Mouse (Mus musculus) kidney, embryonic 16.5 days (tissue): ENCODE data around the gene Nkx1-2. TPM values are rescaled to one million over a fixed set of nuclear protein-coding genes. Genes with fewer than 3 reads are reported as not detected.
A peak's percentile ranks its signal among the peaks of the same experiment; 100 is the strongest.

Experiments
- ATAC-seq: fragments of 200-750 bp; cut with Nextera tagmentation; 2 replicates; pipeline ENCODE4 v1.8.0; 2017; ENCODE audit warnings: moderate TSS enrichment; ENCODE audit not compliant: low FRiP score, low TSS enrichment
- H3K27ac ChIP-seq: fragments of 300-500 bp; sonication (generic); 2 replicates; pipeline ENCODE4 v1.5.1; 2014; ENCODE audit warnings: low read length
- H3K27me3 ChIP-seq: fragments of 300-500 bp; sonication (generic); 2 replicates; pipeline ENCODE4 v1.6.1; 2014; ENCODE audit warnings: low read length, control low read depth, mixed read lengths; ENCODE audit not compliant: insufficient read depth
- H3K36me3 ChIP-seq: fragments of 300-500 bp; sonication (generic); 2 replicates; pipeline ENCODE4 v1.6.1; 2014; ENCODE audit warnings: low read length, control low read depth, mixed read lengths; ENCODE audit not compliant: insufficient read depth
- H3K4me1 ChIP-seq: fragments of 300-500 bp; sonication (generic); 2 replicates; pipeline ENCODE4 v1.6.1; 2014; ENCODE audit warnings: low read length, control low read depth, mixed read lengths; ENCODE audit not compliant: insufficient read depth
- H3K4me2 ChIP-seq: fragments of 300-500 bp; sonication (generic); replicated peaks from 2 replicates; pipeline ENCODE4 v1.6.1; 2014; ENCODE audit warnings: low read depth, low read length
- H3K4me3 ChIP-seq: fragments of 300-500 bp; sonication (generic); 2 replicates; pipeline ENCODE4 v1.5.1; 2014; ENCODE audit warnings: mild to moderate bottlenecking, low read length
- H3K9ac ChIP-seq: fragments of 300-500 bp; sonication (generic); replicated peaks from 2 replicates; pipeline ENCODE4 v1.6.1; 2014; ENCODE audit warnings: low read length
- H3K9me3 ChIP-seq: fragments of 300-500 bp; sonication (generic); 2 replicates; pipeline ENCODE4 v1.6.1; 2016; ENCODE audit warnings: low read length, control low read depth
- WGBS: fragments of 180-500 bp; shearing (Covaris S2); extraction: QIAGEN DNeasy Blood & Tissue Kit; methylation state at CpG from one replicate; pipeline ENCODE4 v1.1.7; 2014; 5-methylcytosine and 5-hydroxymethylcytosine counted together
- polyA plus RNA-seq: library from polyadenylated mRNA; unstranded; fragments of >200 nt; fragmentation: Nextera tagmentation; extraction: Ambion mirVana; gene quantifications from 2 replicates; pipeline ENCODE4 v1.2.1, GENCODE M21; 2015

The Nkx1-2 gene
- polyA plus RNA-seq, 1 experiment from 2014 or later, result not detected

- H3K27me3 ChIP-seq, result no peaks in the 10 kb centered on the region
- no peak overlapping the region for H3K4me2 ChIP-seq
- H3K36me3 ChIP-seq, result no peaks in the 10 kb centered on the region
- no peaks in the 10 kb centered on the region for H3K4me1 ChIP-seq
- no peak overlapping the region for H3K9ac ChIP-seq
- H3K4me3 ChIP-seq, result no peak overlapping the region
- H3K9me3 ChIP-seq, result no peaks in the 10 kb centered on the region
- no peak for ATAC-seq
- 40% methylated on average over 4 of the region's 4 CpGs for WGBS
- no peak overlapping the region for H3K27ac ChIP-seq
These were observed 26.7 kb upstream of the Nkx1-2 start for GRCm38 (mm10) chr7:132626174-132626573.

GRCm38 (mm10) chr7:132624161-132624560 is 24.7 kb upstream of the Nkx1-2 start:
- no peaks in the 10 kb centered on the region for H3K36me3 ChIP-seq
- H3K4me2 ChIP-seq, result no peak overlapping the region
- ATAC-seq, result no peak
- H3K27me3 ChIP-seq, result no peaks in the 10 kb centered on the region
- H3K9ac ChIP-seq, result no peak overlapping the region
- no peak overlapping the region for H3K4me3 ChIP-seq
- H3K4me1 ChIP-seq, result no peaks in the 10 kb centered on the region
- 32% methylated on average over 10 of the region's 10 CpGs for WGBS
- H3K9me3 ChIP-seq, result no peaks in the 10 kb centered on the region
- no peak overlapping the region for H3K27ac ChIP-seq

GRCm38 (mm10) chr7:132619975-132620918 is 20.8 kb upstream of the Nkx1-2 start:
- no peaks in the 10 kb centered on the region for H3K27me3 ChIP-seq
- H3K4me1 ChIP-seq, result peaks cover 5% of the 10 kb centered on the region
- no peaks in the 10 kb centered on the region for H3K9me3 ChIP-seq
- H3K4me2 ChIP-seq, result no peak overlapping the region
- H3K36me3 ChIP-seq, result no peaks in the 10 kb centered on the region
- WGBS, result 87% methylated on average over 15 of the region's 15 CpGs
- H3K9ac ChIP-seq, result no peak overlapping the region
- H3K4me3 ChIP-seq, result no peak overlapping the region
- no peak for ATAC-seq
- H3K27ac ChIP-seq, result no peak overlapping the region

- no peaks in the 10 kb centered on the region for H3K27me3 ChIP-seq
- no peak overlapping the region for H3K27ac ChIP-seq
- ATAC-seq, result no peak
- no peak overlapping the region for H3K9ac ChIP-seq
- H3K9me3 ChIP-seq, result no peaks in the 10 kb centered on the region
- WGBS, result 88% methylated on average over 8 of the region's 8 CpGs
- H3K4me1 ChIP-seq, result peaks cover 8% of the 10 kb centered on the region
- no peak overlapping the region for H3K4me3 ChIP-seq
- H3K4me2 ChIP-seq, result no peak overlapping the region
- H3K36me3 ChIP-seq, result no peaks in the 10 kb centered on the region
These were observed 20.1 kb upstream of the Nkx1-2 start for GRCm38 (mm10) chr7:132619549-132619948.

GRCm38 (mm10) chr7:132617021-132617564 is 17.7 kb upstream of the Nkx1-2 start:
- no peak overlapping the region for H3K4me2 ChIP-seq
- H3K27me3 ChIP-seq, result no peaks in the 10 kb centered on the region
- no peaks in the 10 kb centered on the region for H3K9me3 ChIP-seq
- H3K4me3 ChIP-seq, result no peak overlapping the region
- H3K4me1 ChIP-seq, result peaks cover 8% of the 10 kb centered on the region
- WGBS, result 87% methylated on average over 5 of the region's 5 CpGs
- no peak for ATAC-seq
- H3K9ac ChIP-seq, result no peak overlapping the region
- no peaks in the 10 kb centered on the region for H3K36me3 ChIP-seq
- no peak overlapping the region for H3K27ac ChIP-seq

- Histone ChIP-seq H3K27me3 (no peaks in the 10 kb centered on the region), H3K9me3 (no peaks in the 10 kb centered on the region), H3K4me3 (no peak overlapping the region), H3K4me1 (peaks cover 8% of the 10 kb centered on the region), H3K4me2 (no peak overlapping the region), H3K36me3 (no peaks in the 10 kb centered on the region), H3K9ac (no peak overlapping the region), H3K27ac (no peak overlapping the region)
- WGBS, result 48% methylated on average over 6 of the region's 6 CpGs
- ATAC-seq, result no peak
These were observed 17.0 kb upstream of the Nkx1-2 start for GRCm38 (mm10) chr7:132616391-132616790.

GRCm38 (mm10) chr7:132615346-132615745 is 15.9 kb upstream of the Nkx1-2 start:
- Histone ChIP-seq H3K4me2 (no peak overlapping the region), H3K27ac (no peak overlapping the region), H3K4me1 (peaks cover 8% of the 10 kb centered on the region), H3K4me3 (no peak overlapping the region), H3K27me3 (no peaks in the 10 kb centered on the region), H3K9me3 (no peaks in the 10 kb centered on the region), H3K36me3 (no peaks in the 10 kb centered on the region), H3K9ac (no peak overlapping the region)
- ATAC-seq, result no peak
- 12% methylated on average over 3 of the region's 3 CpGs for WGBS

- no peak overlapping the region for H3K4me2 ChIP-seq
- H3K4me3 ChIP-seq, result no peak overlapping the region
- no peak for ATAC-seq
- H3K27ac ChIP-seq, result no peak overlapping the region
- peaks cover 12% of the 10 kb centered on the region for H3K4me1 ChIP-seq
- WGBS, result 94% methylated on average over 8 of the region's 8 CpGs
- 0 out of 2 replicates have a peak, but pooled peaks cover under 1% of the 10 kb centered on the region for H3K27me3 ChIP-seq
- H3K9me3 ChIP-seq, result no peaks in the 10 kb centered on the region
- H3K36me3 ChIP-seq, result no peaks in the 10 kb centered on the region
- no peak overlapping the region for H3K9ac ChIP-seq
These were observed 12.1 kb upstream of the Nkx1-2 start for GRCm38 (mm10) chr7:132611530-132611929.

- Histone ChIP-seq H3K9ac (peak within 1 kb of the TSS; percentile 73), H3K27ac (no peak within 1 kb of the TSS), H3K27me3 (0 out of 2 replicates have a peak, but pooled peaks cover 5% of the 10 kb centered on the region), H3K36me3 (no peaks in the 10 kb centered on the region), H3K9me3 (no peaks in the 10 kb centered on the region), H3K4me3 (peak within 1 kb of the TSS; percentile 67), H3K4me1 (peaks cover 12% of the 10 kb centered on the region), H3K4me2 (peak within 1 kb of the TSS; percentile 70)
- ATAC-seq, result peak; percentile 87
- WGBS, result 7% methylated on average over 44 of the region's 44 CpGs
These were observed 11.3 kb upstream of the Nkx1-2 start, which contains the start of gene Lhpp for GRCm38 (mm10) chr7:132610468-132611318. Gene Lhpp, plus strand, starts transcription at chr7:132610638.
